Mouse (Mus musculus): ENCODE measurements around the gene Fcgrt. TPM values are rescaled to one million over a fixed set of nuclear protein-coding genes. Genes with fewer than 3 reads are reported as not detected.

Gene Fcgrt
- 6.3 TPM for polyA plus RNA-seq (2017; shearing (Covaris generic))

GRCm38 (mm10) chr7:45103652-45104180 lies at the start of gene Fcgrt:
Fcgrt (minus strand) TSS chr7:45103851.

DNA sequence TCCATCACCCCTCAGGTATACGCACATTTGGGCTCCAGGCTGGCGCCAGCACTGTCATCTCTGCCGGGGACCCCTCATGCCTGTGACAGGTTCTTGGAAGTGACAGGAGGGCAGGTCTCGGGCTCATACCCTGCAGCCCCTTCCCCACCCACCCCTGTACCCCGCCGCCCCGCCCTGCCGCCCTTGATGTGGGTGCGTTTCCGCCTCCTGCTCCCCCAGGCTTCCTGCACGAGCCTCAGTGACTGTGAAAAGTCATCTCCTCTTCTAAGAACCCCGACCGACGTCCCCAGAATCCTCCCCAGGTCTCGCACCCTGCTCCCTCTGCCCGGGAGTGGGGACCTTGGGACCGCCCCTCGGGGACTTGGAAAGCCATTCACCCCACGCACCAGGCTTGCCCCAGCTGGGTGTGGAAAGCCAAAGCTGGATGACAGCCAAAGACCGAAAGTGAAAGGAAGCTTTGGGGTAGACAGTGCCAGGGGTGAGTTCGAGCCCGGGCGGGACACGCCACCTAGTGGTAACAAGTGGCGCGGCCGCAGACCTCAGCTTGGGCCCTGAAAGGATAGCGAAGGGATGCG lies 32.4 kb upstream of the Fcgrt start, which contains the start of the genes Gm45713 and Flt3l:
TSS of gene Gm45713 (minus strand) at position 239 of the 575 bp plus-strand sequence.
TSS of gene Flt3l (minus strand) at position 440 of the 575 bp plus-strand sequence.

DNA sequence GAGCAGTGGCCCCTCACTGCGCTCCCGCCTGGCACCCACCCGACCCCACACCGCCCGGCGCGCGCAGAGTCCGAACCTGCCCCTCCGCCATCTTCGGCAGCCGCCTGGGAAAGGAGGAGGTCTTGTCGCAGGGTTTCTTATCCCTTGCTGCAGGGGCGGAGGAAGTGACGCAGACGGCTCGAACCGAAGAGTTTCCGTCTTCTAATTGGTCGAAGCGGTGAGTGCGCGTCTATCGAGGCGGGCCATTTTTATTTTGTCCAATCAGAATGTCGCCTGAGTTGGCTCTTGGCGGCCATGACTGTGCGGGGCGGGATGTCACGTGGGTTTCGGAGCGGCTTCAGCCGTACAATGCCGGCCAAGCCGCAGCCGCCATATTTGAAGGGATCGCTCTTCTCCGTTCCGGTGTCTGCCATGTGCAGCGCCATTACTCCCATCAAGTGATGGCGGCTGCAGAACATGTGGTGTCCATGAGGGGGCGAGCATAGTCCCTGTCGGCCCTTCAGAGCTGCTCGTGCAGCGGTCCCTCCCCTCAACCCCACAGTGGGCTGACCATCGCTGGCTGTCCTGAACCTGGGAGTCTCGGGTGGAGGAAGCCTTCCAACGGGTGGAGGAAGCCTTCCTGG lies 25.1 kb upstream of the Fcgrt start, which contains the start of gene Rpl13a:
TSS of gene Rpl13a (minus strand) at position 138 of the 623 bp plus-strand sequence.

DNA sequence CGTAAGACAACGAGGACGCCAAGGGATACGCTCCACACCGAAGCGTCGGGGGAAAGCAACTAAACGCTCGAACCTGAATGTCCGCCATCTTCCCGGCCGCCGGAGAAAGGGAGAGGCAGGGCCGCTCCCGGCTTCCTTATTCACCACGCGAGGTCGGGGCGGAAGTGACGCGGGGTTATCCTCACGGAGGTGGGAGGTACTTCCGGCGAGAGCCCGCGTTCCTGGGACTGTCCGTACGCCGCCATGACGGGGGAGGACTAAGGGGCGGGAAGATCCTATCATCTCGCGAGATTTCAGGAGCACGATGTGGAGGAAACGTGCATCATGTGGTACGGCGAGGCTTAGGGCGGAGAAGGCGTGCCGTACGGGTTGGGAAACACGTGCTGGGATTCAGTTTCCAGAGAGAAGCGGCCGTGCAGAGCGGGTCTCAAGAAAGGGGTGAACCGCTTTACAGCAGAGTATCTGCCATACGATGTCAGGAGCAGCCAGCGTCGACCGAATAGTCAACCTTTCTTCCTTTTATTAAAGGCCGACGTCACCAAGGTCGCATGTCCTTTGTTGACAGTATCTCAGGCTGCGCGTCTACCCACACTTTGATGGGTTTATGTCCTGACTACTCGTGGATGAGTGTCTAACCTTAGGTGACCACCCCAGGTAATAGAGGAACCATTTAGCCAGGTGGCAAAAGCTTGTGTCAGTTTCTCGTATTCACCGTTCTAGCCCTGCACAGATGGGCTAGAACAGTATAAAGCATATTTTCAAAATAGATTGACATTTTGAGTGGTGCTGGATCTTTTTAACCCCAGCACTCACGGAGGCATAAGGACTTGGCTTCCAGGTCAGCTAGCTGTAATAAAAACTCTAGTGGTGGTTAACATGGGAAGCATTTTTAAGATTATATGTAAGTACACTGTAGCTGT lies 20.8 kb upstream of the Fcgrt start, which contains the start of gene Rps11:
TSS of gene Rps11 (minus strand) at position 216 of the 920 bp plus-strand sequence.

GRCm38 (mm10) chr7:45092048-45092447 lies 11.6 kb downstream of the Fcgrt start, which contains the start of gene Rcn3:
Rcn3 (minus strand) TSS chr7:45092221.

DNA sequence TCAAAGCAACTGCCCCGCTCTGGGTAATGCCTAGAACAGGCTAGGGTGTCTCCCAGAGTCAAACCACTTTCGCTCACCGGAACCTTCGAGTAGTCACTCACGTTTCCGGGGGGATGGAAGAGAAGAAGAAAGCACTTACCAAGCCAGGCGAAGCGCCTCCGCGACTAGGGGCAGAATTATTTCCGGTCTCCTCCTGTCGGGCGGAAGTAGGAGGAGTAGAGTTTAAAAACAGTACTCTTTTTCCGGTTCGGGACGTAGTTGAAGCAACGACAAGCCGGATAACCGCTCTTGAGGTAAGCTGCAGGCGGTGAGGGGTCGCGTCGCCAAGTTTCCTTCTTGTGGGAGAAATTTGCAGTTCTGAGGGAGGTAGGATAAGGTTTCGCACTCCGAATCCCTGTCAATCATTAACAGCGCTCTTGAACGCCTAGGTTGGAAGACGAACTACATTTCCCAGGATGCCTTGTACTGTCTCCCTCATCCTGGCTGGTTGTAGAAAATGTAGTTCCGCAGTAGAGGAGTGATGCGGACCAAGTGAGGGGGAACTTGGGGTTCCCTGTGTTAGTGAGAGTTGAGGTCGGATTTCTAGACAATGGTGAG lies 41.3 kb downstream of the Fcgrt start, which contains the start of the genes Nosip and Prrg2:
TSS of gene Nosip (plus strand) at position 191 of the 597 bp plus-strand sequence.
TSS of gene Prrg2 (minus strand) at position 439 of the 597 bp plus-strand sequence.

DNA sequence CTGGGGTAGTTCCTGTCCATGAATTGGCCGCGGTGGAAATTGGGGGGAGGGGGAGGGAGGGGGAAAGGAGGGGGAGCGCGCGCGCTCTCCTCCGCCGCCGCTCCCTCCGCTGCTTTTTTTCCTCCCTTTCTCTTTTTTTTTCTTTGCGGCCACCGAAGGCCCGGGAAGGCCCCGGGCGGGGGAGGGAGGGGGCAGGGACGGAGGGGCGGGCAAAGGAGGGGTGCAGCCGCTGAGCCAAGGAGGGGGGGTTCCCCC lies 50.9 kb downstream of the Fcgrt start, which contains the start of gene Prr12:
TSS of gene Prr12 (minus strand) at position 20 of the 255 bp plus-strand sequence.

Other genes starting within 250 kb of the Fcgrt start
- gene Pnkp, start 246.7 kb downstream of the Fcgrt start, polyA plus RNA-seq (2017; shearing (Covaris generic)): 93.3 TPM
- gene Ptov1, start 234.1 kb downstream of the Fcgrt start, polyA plus RNA-seq (2017; shearing (Covaris generic)): 9.7 TPM
- gene Med25, start 211.1 kb downstream of the Fcgrt start, polyA plus RNA-seq (2017; shearing (Covaris generic)): 40.3 TPM
- 48.2 TPM for gene Fuz, start 207.8 kb downstream of the Fcgrt start, polyA plus RNA-seq (2017; shearing (Covaris generic))
- 33.7 TPM for gene Ap2a1, start 174.4 kb downstream of the Fcgrt start, polyA plus RNA-seq (2017; shearing (Covaris generic))
- not detected for gene Tsks, start 160.6 kb downstream of the Fcgrt start, polyA plus RNA-seq (2017; shearing (Covaris generic))
- gene Cpt1c, start 129.0 kb downstream of the Fcgrt start, polyA plus RNA-seq (2017; shearing (Covaris generic)): 0.42 TPM
- gene Prmt1, start 117.3 kb downstream of the Fcgrt start, polyA plus RNA-seq (2017; shearing (Covaris generic)): 182 TPM
- 257 TPM for gene Irf3, start 106.2 kb downstream of the Fcgrt start, polyA plus RNA-seq (2017; shearing (Covaris generic))
- 32.8 TPM for gene Bcl2l12, start 105.1 kb downstream of the Fcgrt start, polyA plus RNA-seq (2017; shearing (Covaris generic))
- gene Scaf1, start 87.5 kb downstream of the Fcgrt start, polyA plus RNA-seq (2017; shearing (Covaris generic)): 30.0 TPM
- 8.7 TPM for gene Rras, start 85.9 kb downstream of the Fcgrt start, polyA plus RNA-seq (2017; shearing (Covaris generic))
- 4.7 TPM for gene Prr12, start 51.0 kb downstream of the Fcgrt start, polyA plus RNA-seq (2017; shearing (Covaris generic))
- 126 TPM for gene Nosip, start 41.4 kb downstream of the Fcgrt start, polyA plus RNA-seq (2017; shearing (Covaris generic))
- 3.9 TPM for gene Prrg2, start 41.2 kb downstream of the Fcgrt start, polyA plus RNA-seq (2017; shearing (Covaris generic))
- 124 TPM for gene Rcn3, start 11.6 kb downstream of the Fcgrt start, polyA plus RNA-seq (2017; shearing (Covaris generic))
- gene Rps11, start 20.6 kb upstream of the Fcgrt start, polyA plus RNA-seq (2017; shearing (Covaris generic)): 3,104 TPM
- gene Rpl13a, start 24.9 kb upstream of the Fcgrt start, polyA plus RNA-seq (2017; shearing (Covaris generic)): 2,649 TPM
- gene Gm45713, start 32.4 kb upstream of the Fcgrt start, polyA plus RNA-seq (2017; shearing (Covaris generic)): not detected
- gene Flt3l, start 32.6 kb upstream of the Fcgrt start, polyA plus RNA-seq (2017; shearing (Covaris generic)): 220 TPM
- 55.1 TPM for gene Pih1d1, start 50.5 kb upstream of the Fcgrt start, polyA plus RNA-seq (2017; shearing (Covaris generic))
- gene Aldh16a1, start 50.7 kb upstream of the Fcgrt start, polyA plus RNA-seq (2017; shearing (Covaris generic)): 64.8 TPM
- not detected for gene Slc17a7, start 60.1 kb upstream of the Fcgrt start, polyA plus RNA-seq (2017; shearing (Covaris generic))
- not detected for gene Gfy, start 75.7 kb upstream of the Fcgrt start, polyA plus RNA-seq (2017; shearing (Covaris generic))
- not detected for gene Pth2, start 77.1 kb upstream of the Fcgrt start, polyA plus RNA-seq (2017; shearing (Covaris generic))
- 0.12 TPM for gene Ccdc155, start 101.0 kb upstream of the Fcgrt start, polyA plus RNA-seq (2017; shearing (Covaris generic))
- gene Dkkl1, start 108.3 kb upstream of the Fcgrt start, polyA plus RNA-seq (2017; shearing (Covaris generic)): 16.3 TPM
- 3.0 TPM for gene Tead2, start 111.9 kb upstream of the Fcgrt start, polyA plus RNA-seq (2017; shearing (Covaris generic))
- 641 TPM for gene Cd37, start 135.3 kb upstream of the Fcgrt start, polyA plus RNA-seq (2017; shearing (Covaris generic))
- gene Slc6a16, start 137.2 kb upstream of the Fcgrt start, polyA plus RNA-seq (2017; shearing (Covaris generic)): not detected
- not detected for gene Slc6a21, start 173.7 kb upstream of the Fcgrt start, polyA plus RNA-seq (2017; shearing (Covaris generic))
- gene Trpm4, start 229.9 kb upstream of the Fcgrt start, polyA plus RNA-seq (2017; shearing (Covaris generic)): 11.7 TPM
- not detected for gene Hrc, start 231.4 kb upstream of the Fcgrt start, polyA plus RNA-seq (2017; shearing (Covaris generic))

Measured in activated CD4-positive, CD25-positive, alpha-beta regulatory T cell, adult 9 weeks (primary cell).